Mouse (Mus musculus) liver, embryonic 14.5 days (tissue): ENCODE data around the gene Gm10974.

ENCODE experiments used
- CTCF ChIP-seq: IDR thresholded peaks from 2 replicates; pipeline ENCODE4 v1.5.1; 2016; ENCODE audit warnings: antibody characterized with exemption, low read depth, control low read depth
- EP300 ChIP-seq: IDR thresholded peaks from 2 replicates; pipeline ENCODE4 v1.6.1; 2016; ENCODE audit warnings: antibody characterized with exemption, low read depth

GRCm38 (mm10) chr7:66369071-66369933 lies 3.6 kb downstream of the Gm10974 start:
- no peak for TF ChIP-seq CTCF
- no peak for TF ChIP-seq EP300
